In the genomic region with DNA sequence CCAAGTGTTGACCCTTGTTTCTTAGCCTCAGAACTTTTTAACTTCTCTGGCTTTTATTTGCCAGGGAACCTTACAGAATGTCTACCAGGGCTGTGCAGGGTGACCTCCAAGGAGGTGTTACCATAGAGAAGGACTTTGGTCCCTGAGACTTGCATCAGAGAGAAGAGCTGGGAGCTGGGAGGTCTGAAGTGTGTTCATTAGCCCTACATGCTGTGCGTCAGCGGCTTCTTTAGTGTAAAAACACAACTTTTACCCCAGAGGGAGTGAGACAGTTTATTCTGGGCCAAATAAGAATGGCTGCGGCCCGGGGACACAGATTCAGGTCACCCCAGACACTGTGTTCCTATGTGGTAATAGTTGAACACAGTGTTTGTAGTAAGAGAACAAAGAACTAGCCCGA, we compare ENCODE assay signal across 21 mouse cellular contexts.
DNase-seq lines count a peak whose midpoint lies in the region; ATAC-seq and TF ChIP-seq lines count a peak whose summit lies in the region.
"Had no signal": no experiment of that assay in that cellular context is flagged by ENCODE, and none has a peak within 500 bp of the region (broad histone marks: within the 10 kb centered on the region; RNA-seq: fewer than 3 reads in every experiment).

No protein-coding gene starts in this region.

- no peaks in the 10 kb centered on the region for H3K36me3 ChIP-seq in embryonic facial prominence, embryonic 10.5 days (replicated peaks)
- H3K36me3 ChIP-seq in intestine, embryonic 16.5 days (ENCODE audit: control insufficient read depth, insufficient read depth, low read length), result no peaks in the 10 kb centered on the region
- no peaks in the 10 kb centered on the region for H3K36me3 ChIP-seq in kidney, postnatal 0 days (ENCODE audit: insufficient read depth, low read length)
- H3K36me3 ChIP-seq: heart, embryonic 12.5 days had no signal

- no peaks in the 10 kb centered on the region for H3K9me3 ChIP-seq in embryonic facial prominence, embryonic 10.5 days
- no peaks in the 10 kb centered on the region for H3K9me3 ChIP-seq in intestine, embryonic 16.5 days (ENCODE audit: control insufficient read depth, low read length)
- H3K9me3 ChIP-seq in kidney, postnatal 0 days (replicated peaks; ENCODE audit: low read length), result no peaks in the 10 kb centered on the region
- H3K9me3 ChIP-seq: heart, embryonic 12.5 days; limb, embryonic 10.5 days had no signal

- H3K9ac ChIP-seq in intestine, embryonic 16.5 days (ENCODE audit: low read depth, low read length), result no peak overlapping the region
- no peak overlapping the region for H3K9ac ChIP-seq in kidney, postnatal 0 days (ENCODE audit: low read depth, low read length)
- H3K9ac ChIP-seq: heart, embryonic 12.5 days; liver, embryonic 14.5 days had no signal

- no peak for TF ChIP-seq CTCF in kidney, postnatal 0 days (IDR thresholded peaks at IDR 0.05; ENCODE audit: low read depth)

- ATAC-seq in intestine, embryonic 16.5 days, result peak; percentile 75; the same call in 1 of the 2 replicates
- peak; percentile 94 for ATAC-seq in kidney, postnatal 0 days (replicated peaks; ENCODE audit: low FRiP score, low read depth)
- ATAC-seq: activated CD4-positive, CD25-positive, alpha-beta regulatory T cell, adult 4 months; hindbrain, postnatal 0 days; lung, postnatal 0 days; Patski had no signal

- peaks cover 11% of the 10 kb centered on the region; the same call in 1 of the 2 replicates for H3K4me1 ChIP-seq in embryonic facial prominence, embryonic 10.5 days
- H3K4me1 ChIP-seq in intestine, embryonic 16.5 days (ENCODE audit: control insufficient read depth, insufficient read depth, low read length), result peaks cover 6% of the 10 kb centered on the region
- peaks cover 9% of the 10 kb centered on the region; the same call in 1 of the 2 replicates for H3K4me1 ChIP-seq in kidney, postnatal 0 days (replicated peaks; ENCODE audit: insufficient read depth, low read length)
- H3K4me1 ChIP-seq: limb, embryonic 10.5 days had no signal

- DNase-seq in heart, adult 11 months, result peak; percentile 74
- no peak for DNase-seq in heart, adult 8-10 months (ENCODE audit: low spot score)
- DNase-seq in embryonic facial prominence, embryonic 10.5 days (ENCODE audit: low spot score), result no peak
- DNase-seq in kidney, postnatal 0 days (ENCODE audit: low spot score), result no peak
- DNase-seq in Muller cell, postnatal 12 days (ENCODE audit: inconsistent ontology term), result no peak
- DNase-seq in cerebellum, adult 18-20 months, result no peak
- DNase-seq in ovary, postnatal 10 days (ENCODE audit: low spot score), result no peak
- DNase-seq: B cell, adult 2 months; cerebellum, postnatal 10 days; gastrocnemius, postnatal 10 days; heart, postnatal 36 days; right cerebral cortex, adult 18-20 months had no signal

- H3K27me3 ChIP-seq in embryonic facial prominence, embryonic 10.5 days (replicated peaks; ENCODE audit: low read depth, poor library complexity, severe bottlenecking), result no peaks in the 10 kb centered on the region
- no peaks in the 10 kb centered on the region for H3K27me3 ChIP-seq in intestine, embryonic 16.5 days (replicated peaks; ENCODE audit: control insufficient read depth, insufficient read depth, low read length)
- H3K27me3 ChIP-seq in kidney, postnatal 0 days (ENCODE audit: insufficient read depth, low read length), result no peaks in the 10 kb centered on the region
- H3K27me3 ChIP-seq: heart, embryonic 12.5 days; Patski had no signal

- H3K4me3 ChIP-seq in embryonic facial prominence, embryonic 10.5 days, result no peak overlapping the region
- H3K4me3 ChIP-seq in intestine, embryonic 16.5 days (ENCODE audit: low read length), result no peak overlapping the region
- no peak overlapping the region for H3K4me3 ChIP-seq in kidney, postnatal 0 days (replicated peaks; ENCODE audit: low read depth, low read length)
- H3K4me3 ChIP-seq: erythroblast, embryonic 14.5 days; heart, embryonic 12.5 days; limb, embryonic 10.5 days had no signal

- peak overlapping the region; percentile 59; the same call in 1 of the 2 replicates for H3K27ac ChIP-seq in embryonic facial prominence, embryonic 10.5 days (replicated peaks)
- H3K27ac ChIP-seq in intestine, embryonic 16.5 days (ENCODE audit: low read length), result 0 out of 2 replicates have a peak overlapping the region, but pooled peaks have one; percentile 5
- peak overlapping the region; percentile 83 for H3K27ac ChIP-seq in kidney, postnatal 0 days
- H3K27ac ChIP-seq: hindbrain, postnatal 0 days; limb, embryonic 10.5 days; liver, embryonic 14.5 days had no signal

- 80% methylated on average over 5 of the region's 5 CpGs for WGBS in embryonic facial prominence, embryonic 10.5 days
- WGBS in intestine, embryonic 16.5 days, result 79% methylated on average over 5 of the region's 5 CpGs
- 82% methylated on average over 5 of the region's 5 CpGs for WGBS in kidney, postnatal 0 days

- H3K4me2 ChIP-seq in intestine, embryonic 16.5 days (ENCODE audit: low read depth, low read length), result no peak overlapping the region
- no peak overlapping the region for H3K4me2 ChIP-seq in kidney, postnatal 0 days (ENCODE audit: low read length)
- H3K4me2 ChIP-seq: heart, embryonic 12.5 days had no signal

Comparison
In these comparisons a context has a peak if more than half of its experiments do, and no peak if none do; other contexts are left out.
1. H3K27ac ChIP-seq: peak in every context shown above with its lines; median percentile 83 in kidney, postnatal 0 days; 59 in embryonic facial prominence, embryonic 10.5 days; 5 in intestine, embryonic 16.5 days.